ENCODE assay signal across 15 mouse cellular contexts in genomic region chr7:24637046-24637445, GRCm38 (mm10). TPM values are rescaled to one million over a fixed set of nuclear protein-coding genes. Genes with fewer than 3 reads are reported as not detected.
DNase-seq lines count a peak whose midpoint lies in the region; ATAC-seq and TF ChIP-seq lines count a peak whose summit lies in the region.
"Had no signal": no experiment of that assay in that cellular context is flagged by ENCODE, and none has a peak within 500 bp of the region (broad histone marks: within the 10 kb centered on the region; RNA-seq: fewer than 3 reads in every experiment).

No protein-coding gene starts in this region.

- ATAC-seq in embryonic facial prominence, embryonic 13.5 days (ENCODE audit: insufficient number of reproducible peaks, insufficient read depth, low FRiP score, low TSS enrichment, low read depth), result 0 out of 2 replicates have a peak, but pooled peaks have one; percentile 27
- 0 out of 2 replicates have a peak, but pooled peaks have one; percentile 33 for ATAC-seq in hindbrain, postnatal 0 days
- no peak for ATAC-seq in midbrain, embryonic 14.5 days (ENCODE audit: low FRiP score, low TSS enrichment)
- ATAC-seq in lung, postnatal 0 days, result no peak
- ATAC-seq in CD4-positive, CD25-positive, alpha-beta regulatory T cell, adult 4 months, result no peak

- WGBS in embryonic facial prominence, embryonic 13.5 days, result under 1% methylated on average over 18 of the region's 18 CpGs
- WGBS in hindbrain, postnatal 0 days, result 1% methylated on average over 18 of the region's 18 CpGs
- WGBS in midbrain, embryonic 14.5 days, result under 1% methylated on average over 18 of the region's 18 CpGs
- 4% methylated on average over 18 of the region's 18 CpGs for WGBS in lung, postnatal 0 days

- H3K27me3 ChIP-seq in ES-Bruce4 (ENCODE audit: control insufficient read depth, insufficient read depth, low read length, poor library complexity, severe bottlenecking), result no peaks in the 10 kb centered on the region
- H3K27me3 ChIP-seq in embryonic facial prominence, embryonic 13.5 days, result peaks cover 66% of the 10 kb centered on the region
- peaks cover 24% of the 10 kb centered on the region for H3K27me3 ChIP-seq in hindbrain, postnatal 0 days (ENCODE audit: insufficient read depth, low read length)
- H3K27me3 ChIP-seq in midbrain, embryonic 14.5 days (ENCODE audit: control insufficient read depth, insufficient read depth, low read length), result peaks cover 46% of the 10 kb centered on the region
- H3K27me3 ChIP-seq in lung, postnatal 0 days (replicated peaks; ENCODE audit: insufficient read depth, low read length), result 0 out of 2 replicates have a peak, but pooled peaks cover 7% of the 10 kb centered on the region

- no peak for TF ChIP-seq POLR2A in ES-Bruce4 (IDR thresholded peaks at IDR 0.05; ENCODE audit: insufficient read depth, low read length)

- no peak for TF ChIP-seq CTCF in ES-Bruce4 (IDR thresholded peaks at IDR 0.05; ENCODE audit: low read depth, low read length)
- TF ChIP-seq CTCF in hindbrain, postnatal 0 days (IDR thresholded peaks at IDR 0.05; ENCODE audit: low read depth), result no peak
- no peak for TF ChIP-seq CTCF in lung, postnatal 0 days (IDR thresholded peaks at IDR 0.05)

- H3K4me2 ChIP-seq in embryonic facial prominence, embryonic 13.5 days, result peak overlapping the region; percentile 82
- 0 out of 2 replicates have a peak overlapping the region, but pooled peaks have one; percentile 23 for H3K4me2 ChIP-seq in hindbrain, postnatal 0 days (ENCODE audit: low read depth, low read length)
- peak overlapping the region; percentile 62 for H3K4me2 ChIP-seq in midbrain, embryonic 14.5 days (ENCODE audit: low read length)
- H3K4me2 ChIP-seq in lung, postnatal 0 days (replicated peaks; ENCODE audit: low read depth, low read length), result no peak overlapping the region

- H3K4me3 ChIP-seq in ES-Bruce4 (ENCODE audit: low read depth, low read length), result peak overlapping the region; percentile 43
- peak overlapping the region; percentile 48 for H3K4me3 ChIP-seq in embryonic facial prominence, embryonic 13.5 days
- peak overlapping the region; percentile 6; the same call in 1 of the 2 replicates for H3K4me3 ChIP-seq in hindbrain, postnatal 0 days (ENCODE audit: low read length)
- peak overlapping the region; percentile 18 for H3K4me3 ChIP-seq in midbrain, embryonic 14.5 days (replicated peaks; ENCODE audit: low read depth, low read length)
- H3K4me3 ChIP-seq in lung, postnatal 0 days (ENCODE audit: low read depth, low read length), result no peak overlapping the region
- H3K4me3 ChIP-seq: myocyte had no signal

- H3K9ac ChIP-seq in ES-Bruce4 (ENCODE audit: low read depth, poor library complexity, severe bottlenecking), result no peak overlapping the region
- H3K9ac ChIP-seq in embryonic facial prominence, embryonic 13.5 days, result peak overlapping the region; percentile 58; the same call in 1 of the 2 replicates
- H3K9ac ChIP-seq in hindbrain, postnatal 0 days (replicated peaks; ENCODE audit: low read length), result no peak overlapping the region
- H3K9ac ChIP-seq in midbrain, embryonic 14.5 days (replicated peaks; ENCODE audit: low read length), result no peak overlapping the region; the same call in 1 of the 2 replicates
- no peak overlapping the region for H3K9ac ChIP-seq in lung, postnatal 0 days (replicated peaks; ENCODE audit: low read depth)

- no peaks in the 10 kb centered on the region for H3K4me1 ChIP-seq in ES-Bruce4 (ENCODE audit: control insufficient read depth, insufficient read depth, low read length)
- H3K4me1 ChIP-seq in embryonic facial prominence, embryonic 13.5 days, result peaks cover 22% of the 10 kb centered on the region
- H3K4me1 ChIP-seq in hindbrain, postnatal 0 days (ENCODE audit: insufficient read depth, low read length), result peaks cover 6% of the 10 kb centered on the region; the same call in 1 of the 2 replicates
- peaks cover 4% of the 10 kb centered on the region; the same call in 1 of the 2 replicates for H3K4me1 ChIP-seq in midbrain, embryonic 14.5 days (ENCODE audit: control insufficient read depth, insufficient read depth, low read length)
- H3K4me1 ChIP-seq in lung, postnatal 0 days (ENCODE audit: insufficient read depth, low read depth, low read length), result no peaks in the 10 kb centered on the region

- no peaks in the 10 kb centered on the region for H3K9me3 ChIP-seq in ES-Bruce4 (replicated peaks; ENCODE audit: control insufficient read depth, insufficient read depth, low read length, poor library complexity, severe bottlenecking)
- H3K9me3 ChIP-seq in embryonic facial prominence, embryonic 13.5 days, result no peaks in the 10 kb centered on the region
- H3K9me3 ChIP-seq in hindbrain, postnatal 0 days (ENCODE audit: low read length), result no peaks in the 10 kb centered on the region
- no peaks in the 10 kb centered on the region for H3K9me3 ChIP-seq in midbrain, embryonic 14.5 days (ENCODE audit: control insufficient read depth, low read length)
- no peaks in the 10 kb centered on the region for H3K9me3 ChIP-seq in lung, postnatal 0 days (ENCODE audit: low read length)

- DNase-seq in hindbrain, postnatal 0 days (ENCODE audit: low spot score), result no peak
- DNase-seq in midbrain, embryonic 14.5 days, result peak; percentile 26
- DNase-seq in Muller cell, postnatal 12 days (ENCODE audit: inconsistent ontology term), result no peak
- no peak for DNase-seq in lung, postnatal 0 days (ENCODE audit: low spot score)
- DNase-seq: kidney, adult 9 months; right cerebral cortex, postnatal 4 days; thymus, postnatal 25 days had no signal

- no peak for TF ChIP-seq EP300 in ES-Bruce4 (IDR thresholded peaks at IDR 0.05; ENCODE audit: insufficient read depth, low read depth, low read length)
- no peak for TF ChIP-seq EP300 in lung, postnatal 0 days (IDR thresholded peaks at IDR 0.05)

- no peak overlapping the region for H3K27ac ChIP-seq in ES-Bruce4 (ENCODE audit: insufficient read depth, low read length)
- H3K27ac ChIP-seq in embryonic facial prominence, embryonic 13.5 days, result no peak overlapping the region; the same call in 1 of the 2 replicates
- no peak overlapping the region for H3K27ac ChIP-seq in hindbrain, postnatal 0 days
- H3K27ac ChIP-seq in midbrain, embryonic 14.5 days (replicated peaks; ENCODE audit: low read depth, low read length), result no peak overlapping the region
- no peak overlapping the region for H3K27ac ChIP-seq in lung, postnatal 0 days (ENCODE audit: low read length)

- H3K36me3 ChIP-seq in ES-Bruce4 (ENCODE audit: control insufficient read depth, insufficient read depth, low read length, poor library complexity, severe bottlenecking), result no peaks in the 10 kb centered on the region
- no peaks in the 10 kb centered on the region for H3K36me3 ChIP-seq in embryonic facial prominence, embryonic 13.5 days
- H3K36me3 ChIP-seq in hindbrain, postnatal 0 days (ENCODE audit: insufficient read depth, low read length), result no peaks in the 10 kb centered on the region
- H3K36me3 ChIP-seq in midbrain, embryonic 14.5 days (ENCODE audit: control insufficient read depth, insufficient read depth, low read length), result no peaks in the 10 kb centered on the region
- no peaks in the 10 kb centered on the region for H3K36me3 ChIP-seq in lung, postnatal 0 days (ENCODE audit: insufficient read depth, low read length)

RNA-seq across cellular contexts. Expression of gene Lypd3, which starts 0.7 kb away (rescaled TPM):
- polyA plus RNA-seq in ES-Bruce4 (2011; ENCODE audit: insufficient read depth, insufficient read length, low read depth, missing spikeins), result 0.48 and 0.81 TPM in 2 replicates
- 13.7 and 16.0 TPM in 2 replicates for polyA plus RNA-seq in embryonic facial prominence, embryonic 13.5 days (2015; fragmentation: Nextera tagmentation; extraction: Ambion mirVana)
- 1.3 and 1.4 TPM in 2 replicates for total RNA-seq in hindbrain, postnatal 0 days (2014; rRNA removed)
- polyA plus RNA-seq in hindbrain, postnatal 0 days (2015; fragmentation: Nextera tagmentation; extraction: Ambion mirVana), result 1.2 and 1.3 TPM in 2 replicates
- polyA plus RNA-seq in midbrain, embryonic 14.5 days (2014; fragmentation: Nextera tagmentation; extraction: Ambion mirVana), result 0.13 and 0.26 TPM in 2 replicates
- not detected in 2 replicates for polyA plus RNA-seq in lung, postnatal 0 days (2015; fragmentation: Nextera tagmentation; extraction: Ambion mirVana)
- not detected for polyA plus RNA-seq in CD4-positive, CD25-positive, alpha-beta regulatory T cell, adult 4 months (2017; shearing (Covaris generic))
- total RNA-seq: gastrocnemius, postnatal 4 days; liver, adult 2 months; MEL had no signal
- polyA plus RNA-seq: liver, adult 2 months; myocyte had no signal

RNA-seq across cellular contexts. Expression of gene Phldb3, which starts 26.5 kb away (rescaled TPM):
- 5.6 and 7.1 TPM in 2 replicates for polyA plus RNA-seq in ES-Bruce4 (2011; ENCODE audit: insufficient read depth, insufficient read length, low read depth, missing spikeins)
- 0.37 and 0.65 TPM in 2 replicates for polyA plus RNA-seq in embryonic facial prominence, embryonic 13.5 days (2015; fragmentation: Nextera tagmentation; extraction: Ambion mirVana)
- 0.11 and 0.73 TPM in 2 replicates for total RNA-seq in hindbrain, postnatal 0 days (2014; rRNA removed)
- polyA plus RNA-seq in hindbrain, postnatal 0 days (2015; fragmentation: Nextera tagmentation; extraction: Ambion mirVana), result not detected in 2 replicates
- not detected in 2 replicates for polyA plus RNA-seq in midbrain, embryonic 14.5 days (2014; fragmentation: Nextera tagmentation; extraction: Ambion mirVana)
- 0.33 and 0.42 TPM in 2 replicates for polyA plus RNA-seq in lung, postnatal 0 days (2015; fragmentation: Nextera tagmentation; extraction: Ambion mirVana)
- under 1 TPM in 1 of 2 experiments, not detected in 1; 0.90 TPM for polyA plus RNA-seq in CD4-positive, CD25-positive, alpha-beta regulatory T cell, adult 4 months (2017; shearing (Covaris generic))

RNA-seq across cellular contexts. Expression of gene Tex101, which starts 39.4 kb away (rescaled TPM):
- polyA plus RNA-seq in ES-Bruce4 (2011; ENCODE audit: insufficient read depth, insufficient read length, low read depth, missing spikeins), result 0.85 and 1.5 TPM in 2 replicates
- not detected in 2 replicates for polyA plus RNA-seq in embryonic facial prominence, embryonic 13.5 days (2015; fragmentation: Nextera tagmentation; extraction: Ambion mirVana)
- not detected in 2 replicates for total RNA-seq in hindbrain, postnatal 0 days (2014; rRNA removed)
- polyA plus RNA-seq in hindbrain, postnatal 0 days (2015; fragmentation: Nextera tagmentation; extraction: Ambion mirVana), result not detected in 2 replicates
- not detected in 2 replicates for polyA plus RNA-seq in midbrain, embryonic 14.5 days (2014; fragmentation: Nextera tagmentation; extraction: Ambion mirVana)
- not detected in 2 replicates for polyA plus RNA-seq in lung, postnatal 0 days (2015; fragmentation: Nextera tagmentation; extraction: Ambion mirVana)
- not detected for polyA plus RNA-seq in CD4-positive, CD25-positive, alpha-beta regulatory T cell, adult 4 months (2017; shearing (Covaris generic))
- total RNA-seq: adrenal gland, postnatal 4 days; gastrocnemius, postnatal 4 days; liver, adult 2 months had no signal
- polyA plus RNA-seq: liver, adult 2 months; myocyte had no signal

RNA-seq across cellular contexts. Expression of gene Zfp575, which starts 49.6 kb away (rescaled TPM):
- polyA plus RNA-seq in ES-Bruce4 (2011; ENCODE audit: insufficient read depth, insufficient read length, low read depth, missing spikeins), result 0.88 and 1.4 TPM in 2 replicates
- 7.0 and 7.3 TPM in 2 replicates for polyA plus RNA-seq in embryonic facial prominence, embryonic 13.5 days (2015; fragmentation: Nextera tagmentation; extraction: Ambion mirVana)
- 1.0 and 1.2 TPM in 2 replicates for total RNA-seq in hindbrain, postnatal 0 days (2014; rRNA removed)
- polyA plus RNA-seq in hindbrain, postnatal 0 days (2015; fragmentation: Nextera tagmentation; extraction: Ambion mirVana), result 20.3 and 21.0 TPM in 2 replicates
- polyA plus RNA-seq in midbrain, embryonic 14.5 days (2014; fragmentation: Nextera tagmentation; extraction: Ambion mirVana), result 9.2 and 12.1 TPM in 2 replicates
- polyA plus RNA-seq in lung, postnatal 0 days (2015; fragmentation: Nextera tagmentation; extraction: Ambion mirVana), result 1.5 TPM in 2 replicates
- under 1 TPM in 1 of 2 experiments, not detected in 1; 0.31 TPM for polyA plus RNA-seq in CD4-positive, CD25-positive, alpha-beta regulatory T cell, adult 4 months (2017; shearing (Covaris generic))
- total RNA-seq: liver, adult 2 months had no signal
- polyA plus RNA-seq: liver, adult 2 months had no signal

RNA-seq across cellular contexts. Expression of gene Ethe1, which starts 49.7 kb away (rescaled TPM):
- polyA plus RNA-seq in ES-Bruce4 (2011; ENCODE audit: insufficient read depth, insufficient read length, low read depth, missing spikeins), result 13.4 and 15.5 TPM in 2 replicates
- polyA plus RNA-seq in embryonic facial prominence, embryonic 13.5 days (2015; fragmentation: Nextera tagmentation; extraction: Ambion mirVana), result 24.0 and 26.0 TPM in 2 replicates
- total RNA-seq in hindbrain, postnatal 0 days (2014; rRNA removed), result 36.3 and 43.8 TPM in 2 replicates
- polyA plus RNA-seq in hindbrain, postnatal 0 days (2015; fragmentation: Nextera tagmentation; extraction: Ambion mirVana), result 24.4 and 25.3 TPM in 2 replicates
- polyA plus RNA-seq in midbrain, embryonic 14.5 days (2014; fragmentation: Nextera tagmentation; extraction: Ambion mirVana), result 18.5 and 24.2 TPM in 2 replicates
- polyA plus RNA-seq in lung, postnatal 0 days (2015; fragmentation: Nextera tagmentation; extraction: Ambion mirVana), result 13.4 and 14.5 TPM in 2 replicates
- 10 to 100 TPM; 13.8 to 19.6 TPM for polyA plus RNA-seq in CD4-positive, CD25-positive, alpha-beta regulatory T cell, adult 4 months (2017; shearing (Covaris generic))

Comparison
In these comparisons a context has a peak if more than half of its experiments do, and no peak if none do; other contexts are left out.
1. ATAC-seq: peak in embryonic facial prominence, embryonic 13.5 days (single experiment) and hindbrain, postnatal 0 days (single experiment); none in midbrain, embryonic 14.5 days (single experiment), lung, postnatal 0 days (single experiment) and CD4-positive, CD25-positive, alpha-beta regulatory T cell, adult 4 months (single experiment).